Mouse (Mus musculus): ENCODE data around the gene Prkcz.
A peak's percentile ranks its signal among the peaks of the same experiment; 100 is the strongest.

The Prkcz gene

GRCm38 (mm10) chr4:155220213-155221100, 140.7 kb downstream of the Prkcz start:
- peak; percentile 30 for DNase-seq (ENCODE audit: low spot score)

GRCm38 (mm10) chr4:155219271-155220212, 141.6 kb downstream of the Prkcz start:
- DNase-seq (ENCODE audit: low spot score) = peak; percentile 38

GRCm38 (mm10) chr4:155218104-155218732, 142.9 kb downstream of the Prkcz start:
- no peak for DNase-seq (ENCODE audit: low spot score)

- DNase-seq (ENCODE audit: low spot score) = no peak
These were observed 143.7 kb downstream of the Prkcz start for GRCm38 (mm10) chr4:155217241-155218103.

DNA sequence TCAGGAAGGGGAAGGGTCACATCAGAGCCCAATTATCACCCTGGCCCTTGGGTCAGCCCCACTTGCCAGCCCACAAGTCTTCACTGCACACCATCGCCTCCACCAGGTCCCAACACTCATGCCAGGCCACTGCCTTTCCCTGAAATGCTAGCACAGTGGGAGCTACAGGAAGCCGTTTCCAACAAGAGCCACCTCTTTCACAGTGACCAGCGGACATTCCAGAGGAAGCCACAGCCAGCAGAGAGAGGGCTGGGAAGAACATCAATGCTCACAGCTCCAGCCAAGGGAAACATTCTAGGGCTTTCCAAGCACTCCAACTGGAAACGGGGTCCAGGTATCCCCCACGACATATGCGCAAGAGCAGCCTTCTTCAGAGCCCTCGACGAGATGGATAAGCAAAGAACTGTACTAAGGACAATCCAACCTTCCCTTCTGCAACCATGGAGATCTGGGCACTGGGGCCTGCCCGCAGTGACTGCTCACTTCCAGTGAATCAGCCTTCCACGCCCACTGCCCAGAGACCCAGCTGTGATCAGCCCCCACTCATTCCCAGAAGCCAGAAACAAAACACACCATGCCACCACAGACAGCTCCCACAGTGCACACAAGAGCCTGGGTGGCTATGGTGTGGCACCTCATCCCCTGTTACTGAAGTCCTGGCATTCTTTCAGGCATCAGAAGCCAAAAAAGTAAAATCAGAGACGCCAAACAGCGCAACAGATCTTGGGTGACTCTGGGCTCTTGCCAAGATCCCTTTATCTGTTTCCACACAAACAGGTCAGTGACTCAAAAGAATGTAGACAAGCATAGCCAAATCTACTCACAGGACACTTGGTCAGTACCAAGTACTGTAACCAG, 145.2 kb downstream of the Prkcz start:
- DNase-seq (ENCODE audit: low spot score) = peak; percentile 37

- DNase-seq (ENCODE audit: low spot score) = no peak
These were observed 146.0 kb downstream of the Prkcz start for GRCm38 (mm10) chr4:155215203-155215602.

- DNase-seq (ENCODE audit: low spot score) = no peak
These were observed 146.4 kb downstream of the Prkcz start for GRCm38 (mm10) chr4:155214793-155215192.

GRCm38 (mm10) chr4:155214188-155214587, 147.0 kb downstream of the Prkcz start:
- no peak for DNase-seq (ENCODE audit: low spot score)

DNA sequence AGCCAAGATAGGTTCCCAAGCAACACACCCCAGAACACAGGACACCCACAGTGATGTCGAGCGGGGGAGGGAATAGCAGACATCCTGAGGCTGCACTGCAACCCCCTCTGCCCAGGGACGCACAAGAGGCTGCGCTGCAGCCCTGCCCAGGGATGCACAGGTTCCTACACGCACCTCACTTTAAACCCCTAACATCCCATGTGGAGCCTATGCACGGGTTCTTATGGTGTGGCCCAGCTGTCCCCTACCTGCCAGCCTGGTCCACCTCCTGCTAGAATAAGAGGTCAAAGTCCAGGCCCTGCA, 147.5 kb downstream of the Prkcz start:
- DNase-seq (ENCODE audit: low spot score) = no peak

GRCm38 (mm10) chr4:155213052-155213751, 148.0 kb downstream of the Prkcz start:
- DNase-seq (ENCODE audit: low spot score) = no peak
